Mouse (Mus musculus) kidney, adult 2 months (tissue): ENCODE data around the gene Slc34a3. TPM values are rescaled to one million over a fixed set of nuclear protein-coding genes. Genes with fewer than 3 reads are reported as not detected.

ENCODE experiments used
- DNase-seq: peaks from one replicate; pipeline ENCODE4 v3.0.0; 2021
- H3K27ac ChIP-seq: fragments of 200-500 bp; 2 replicates; pipeline ENCODE4 v1.5.1; 2012; ENCODE audit warnings: low read depth, low read length, control low read depth, inconsistent platforms; ENCODE audit not compliant: insufficient read depth
- H3K27me3 ChIP-seq: fragments of 200-500 bp; replicated peaks from 2 replicates; pipeline ENCODE4 v1.6.1; 2012; ENCODE audit warnings: mild to moderate bottlenecking, moderate library complexity, low read length, inconsistent platforms; ENCODE audit not compliant: control insufficient read depth, insufficient read depth
- H3K36me3 ChIP-seq: fragments of 200-500 bp; 2 replicates; pipeline ENCODE4 v1.6.1; 2012; ENCODE audit warnings: mild to moderate bottlenecking, moderate library complexity, low read length, inconsistent platforms; ENCODE audit not compliant: control insufficient read depth, insufficient read depth
- H3K4me1 ChIP-seq: fragments of 200-500 bp; 2 replicates; pipeline ENCODE4 v1.6.1; 2011; ENCODE audit warnings: low read length; ENCODE audit not compliant: control insufficient read depth, insufficient read depth
- H3K4me3 ChIP-seq: fragments of 200-500 bp; 2 replicates; pipeline ENCODE4 v1.5.1; 2011; ENCODE audit warnings: mild to moderate bottlenecking, low read depth, low read length, control low read depth; ENCODE audit not compliant: insufficient read depth
- CTCF ChIP-seq: fragments of 200-500 bp; conservative IDR thresholded peaks from 2 replicates; pipeline ENCODE4 v1.5.1; 2011; ENCODE audit warnings: low read depth, mild to moderate bottlenecking, control low read depth, low read length, moderate library complexity, mixed read lengths; ENCODE audit not compliant: insufficient read depth, insufficient read length
- POLR2A ChIP-seq: fragments of 200-500 bp; IDR thresholded peaks from one replicate; pipeline ENCODE4 v1.6.1; 2011; ENCODE audit warnings: low read depth, low read length, control low read depth
- WGBS: fragments of 180-500 bp; shearing (Covaris S2); methylation state at CpG from one replicate; pipeline ENCODE4 v1.1.7; 2018; 5-methylcytosine and 5-hydroxymethylcytosine counted together
- polyA plus RNA-seq: library from polyadenylated mRNA; depleted of rRNA; stranded (reverse); fragments of >200 nt; gene quantifications from 2 replicates; pipeline ENCODE4 v1.2.3, GENCODE M21; 2012

The Slc34a3 gene
- polyA plus RNA-seq, 1 experiment: 240 TPM

- peaks cover under 1% of the 10 kb centered on the region; the same call in 1 of the 2 replicates for H3K4me1 ChIP-seq
- no peaks in the 10 kb centered on the region for H3K36me3 ChIP-seq
- DNase-seq: peak; percentile 69
- TF ChIP-seq POLR2A (no peak), CTCF (no peak)
- H3K27ac ChIP-seq: peak within 1 kb of the TSS; percentile 6; the same call in 1 of the 2 replicates
- WGBS: 75% methylated on average over 10 of the region's 10 CpGs
- no peaks in the 10 kb centered on the region for H3K27me3 ChIP-seq
- H3K4me3 ChIP-seq: no peak within 1 kb of the TSS
These were observed 12.3 kb upstream of the Slc34a3 start, which contains the start of gene AL732309.1 for GRCm38 (mm10) chr2:25246183-25247072. Gene AL732309.1 (minus strand): TSS chr2:25246863.

- H3K27ac ChIP-seq: no peak overlapping the region
- H3K4me1 ChIP-seq: peaks cover 10% of the 10 kb centered on the region; the same call in 1 of the 2 replicates
- no peak for TF ChIP-seq POLR2A
- no peak for TF ChIP-seq CTCF
- no peak overlapping the region for H3K4me3 ChIP-seq
- DNase-seq: peak; percentile 59
- 86% methylated on average over 4 of the region's 4 CpGs for WGBS
- H3K27me3 ChIP-seq: no peaks in the 10 kb centered on the region
- H3K36me3 ChIP-seq: no peaks in the 10 kb centered on the region
These were observed 10.0 kb upstream of the Slc34a3 start for GRCm38 (mm10) chr2:25244144-25244543.

- H3K4me1 ChIP-seq: peaks cover 10% of the 10 kb centered on the region; the same call in 1 of the 2 replicates
- no peak for DNase-seq
- TF ChIP-seq CTCF (no peak), POLR2A (no peak)
- 82% methylated on average over 8 of the region's 8 CpGs for WGBS
- H3K36me3 ChIP-seq: no peaks in the 10 kb centered on the region
- H3K27me3 ChIP-seq: no peaks in the 10 kb centered on the region
- no peak overlapping the region for H3K4me3 ChIP-seq
- H3K27ac ChIP-seq: no peak overlapping the region
These were observed 9.2 kb upstream of the Slc34a3 start for GRCm38 (mm10) chr2:25243342-25243741.

GRCm38 (mm10) chr2:25242101-25242506, 7.9 kb upstream of the Slc34a3 start, which contains the start of the genes Rnf208 and Cysrt1:
Gene Rnf208 (plus strand): TSS chr2:25242255.
Gene Cysrt1 (minus strand): TSS chr2:25242452.
- Histone ChIP-seq H3K27ac (peak within 1 kb of the TSS; percentile 32; the same call in 1 of the 2 replicates), H3K27me3 (no peaks in the 10 kb centered on the region), H3K4me1 (peaks cover 14% of the 10 kb centered on the region; the same call in 1 of the 2 replicates), H3K36me3 (no peaks in the 10 kb centered on the region), H3K4me3 (peak within 1 kb of the TSS; percentile 59)
- no peak for DNase-seq
- no peak for TF ChIP-seq CTCF
- TF ChIP-seq POLR2A: no peak
- under 1% methylated on average over 41 of the region's 59 CpGs for WGBS

GRCm38 (mm10) chr2:25241438-25241775, 7.2 kb upstream of the Slc34a3 start:
- peaks cover 14% of the 10 kb centered on the region; the same call in 1 of the 2 replicates for H3K4me1 ChIP-seq
- no peak overlapping the region; the same call in 1 of the 2 replicates for H3K4me3 ChIP-seq
- DNase-seq: no peak
- TF ChIP-seq CTCF: no peak
- TF ChIP-seq POLR2A: no peak
- H3K27me3 ChIP-seq: no peaks in the 10 kb centered on the region
- no peaks in the 10 kb centered on the region for H3K36me3 ChIP-seq
- no peak overlapping the region; the same call in 1 of the 2 replicates for H3K27ac ChIP-seq
- WGBS: 10% methylated on average over 6 of the region's 6 CpGs

- TF ChIP-seq CTCF (no peak), POLR2A (no peak)
- H3K27ac ChIP-seq: peak overlapping the region; percentile 61; the same call in 1 of the 2 replicates
- no peaks in the 10 kb centered on the region for H3K27me3 ChIP-seq
These were observed 6.7 kb upstream of the Slc34a3 start for GRCm38 (mm10) chr2:25240723-25241437.

More at GRCm38 (mm10) chr2:25240723-25241437, 6.7 kb upstream of the Slc34a3 start:
- Histone ChIP-seq H3K4me1 (peaks cover 17% of the 10 kb centered on the region), H3K4me3 (peak overlapping the region; percentile 43), H3K36me3 (no peaks in the 10 kb centered on the region)
- WGBS: 2% methylated on average over 29 of the region's 29 CpGs
- peak; percentile 92 for DNase-seq
